Mouse (Mus musculus) adrenal gland, adult 8-10 months (tissue): ENCODE data around the gene Col6a2. TPM values are rescaled to one million over a fixed set of nuclear protein-coding genes. Genes with fewer than 3 reads are reported as not detected.

Experiments used
- DNase-seq: peaks from one replicate; pipeline ENCODE4 v3.0.0; 2022
- total RNA-seq, 4 experiments: library from RNA; stranded (reverse); gene quantifications; 2 replicates each; pipeline ENCODE4 v1.2.4; 2022

Col6a2 gene
- total RNA-seq, 4 experiments from 2014 or later, result 18.2 to 48.1 (median 25.2) TPM

- no peak for DNase-seq
These were observed 12.6 kb upstream of the Col6a2 start for GRCm38 (mm10) chr10:76636026-76636425.

GRCm38 (mm10) chr10:76634584-76634983, 11.2 kb upstream of the Col6a2 start:
- DNase-seq, result no peak

DNA sequence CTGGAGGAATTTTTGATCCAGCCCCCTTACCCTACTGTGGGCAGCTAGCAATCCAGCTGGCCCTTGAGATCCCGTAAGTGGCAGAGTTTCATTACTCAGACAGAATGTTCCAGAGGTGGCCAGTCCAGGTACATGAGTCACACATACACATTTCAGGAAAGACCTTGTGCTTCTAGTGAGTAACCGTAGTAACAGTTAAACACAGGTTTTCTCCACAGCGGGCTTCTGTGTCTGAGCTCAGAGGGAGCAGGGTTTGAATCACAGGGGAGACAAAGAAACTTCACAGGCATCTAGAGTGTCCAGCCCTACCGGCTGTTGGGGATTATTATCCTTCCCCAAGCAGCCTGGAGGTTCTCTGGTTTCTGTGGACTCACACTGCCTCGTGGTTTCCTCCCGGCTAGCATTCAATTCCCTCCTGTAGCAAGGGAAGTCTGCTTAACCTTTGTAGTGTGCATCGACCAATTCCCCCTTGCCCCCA, 10.7 kb upstream of the Col6a2 start:
- no peak for DNase-seq

DNA sequence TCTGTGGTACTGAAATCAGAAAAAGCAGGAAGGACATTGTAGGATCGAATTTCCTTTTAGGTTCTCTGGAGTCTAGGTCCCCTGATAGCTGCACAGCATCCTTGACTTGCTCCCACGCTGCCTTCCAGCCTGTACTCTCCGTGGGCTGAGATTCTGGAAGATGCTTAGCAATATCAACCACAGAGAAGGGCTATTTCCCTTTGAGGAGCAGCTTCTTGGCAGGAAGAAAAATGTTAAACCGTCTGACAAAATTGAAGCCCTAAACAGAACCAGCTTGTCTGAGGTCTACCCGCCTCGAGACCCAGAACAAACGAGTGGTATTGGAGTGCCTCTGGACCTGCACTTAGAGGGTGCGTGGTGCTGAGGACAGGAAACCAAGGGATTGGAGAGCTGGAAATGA, 9.2 kb upstream of the Col6a2 start:
- no peak for DNase-seq

DNA sequence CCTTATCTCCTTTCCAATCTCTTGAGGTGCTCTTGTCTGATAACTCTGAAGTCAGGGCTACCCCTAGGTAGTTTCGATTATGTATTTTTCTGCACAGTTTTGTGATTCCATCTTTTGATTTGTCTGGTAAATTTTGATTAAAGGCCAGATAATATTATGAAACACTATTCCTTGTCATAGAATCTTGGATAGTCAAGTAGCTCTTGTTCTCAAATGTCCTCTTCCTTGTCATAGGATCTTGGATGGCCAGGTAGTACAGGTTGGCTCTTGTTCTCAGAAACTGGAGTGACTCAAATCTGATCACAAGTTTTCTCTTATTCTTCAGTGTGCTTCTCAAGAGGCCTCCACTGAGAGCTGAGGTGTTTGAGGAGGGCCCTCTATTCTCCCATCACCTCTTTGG, 7.2 kb upstream of the Col6a2 start:
- no peak for DNase-seq

DNA sequence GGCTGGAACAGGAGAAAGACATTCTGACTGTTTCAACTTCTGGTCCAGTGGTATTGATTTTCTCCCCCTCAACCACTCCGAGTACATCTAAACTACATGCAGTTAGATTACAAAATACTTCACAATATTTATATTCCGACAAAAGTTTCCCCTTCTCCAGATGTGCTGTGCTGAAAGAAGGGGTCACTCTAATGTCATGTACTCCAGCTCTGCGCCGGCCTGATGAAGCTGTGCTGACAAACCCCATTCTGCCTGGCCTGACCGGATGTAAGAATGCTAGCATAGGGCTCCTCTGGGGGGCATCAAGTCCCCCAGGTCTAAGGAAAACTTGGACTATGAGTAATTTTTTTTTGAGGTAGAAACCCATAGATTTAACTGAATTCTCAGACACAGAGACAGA, 4.3 kb upstream of the Col6a2 start:
- DNase-seq, result no peak

- DNase-seq, result no peak
These were observed 1.5 kb upstream of the Col6a2 start for GRCm38 (mm10) chr10:76624903-76625302.

- DNase-seq, result no peak
These were observed 304 bp upstream of the Col6a2 start for GRCm38 (mm10) chr10:76623734-76624133.

DNA sequence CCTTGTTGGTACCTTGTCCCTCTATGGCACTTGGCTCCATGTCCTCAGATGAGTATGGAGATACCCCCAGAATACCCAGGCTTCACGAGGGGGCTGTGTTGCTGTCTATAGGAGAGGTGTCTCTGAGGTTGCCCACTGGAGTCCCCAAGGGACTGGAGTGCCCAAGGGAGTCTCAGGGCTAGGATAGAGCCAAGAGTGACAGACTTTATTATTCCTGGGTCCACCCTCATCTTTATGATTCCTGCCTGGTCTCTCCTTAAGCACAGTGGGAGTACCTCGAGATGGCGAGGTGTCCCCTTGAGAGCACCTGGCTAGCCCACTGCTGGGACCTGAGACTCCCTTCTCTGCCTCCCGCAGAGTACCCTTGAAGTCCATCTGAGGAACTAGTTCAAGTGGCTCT, 1.0 kb downstream of the Col6a2 start:
- no peak for DNase-seq

GRCm38 (mm10) chr10:76612473-76612872, 11.0 kb downstream of the Col6a2 start:
- no peak for DNase-seq

DNA sequence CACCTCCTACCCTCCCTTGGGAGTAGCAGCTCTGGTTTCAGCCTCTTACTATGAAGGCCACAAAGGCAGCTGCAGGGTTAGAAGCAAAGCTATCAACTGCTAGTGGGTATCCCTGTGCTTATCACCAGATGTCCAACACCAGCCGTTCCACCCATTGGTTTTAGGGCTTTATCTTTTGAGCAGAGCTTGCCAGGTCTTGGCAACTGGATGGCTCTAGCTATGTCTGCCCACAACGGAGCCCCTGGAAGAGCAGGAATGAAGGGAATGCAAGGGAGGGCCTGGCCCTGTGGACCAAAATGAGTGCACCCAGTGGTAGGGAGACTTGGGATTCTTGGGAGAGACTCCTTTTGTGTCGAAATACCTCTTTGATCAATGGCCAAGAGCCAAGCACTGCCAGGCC, 20.7 kb downstream of the Col6a2 start:
- DNase-seq, result no peak

GRCm38 (mm10) chr10:76596338-76596737, 27.1 kb downstream of the Col6a2 start:
- DNase-seq, result no peak

- no peak for DNase-seq
These were observed 33.2 kb downstream of the Col6a2 start for GRCm38 (mm10) chr10:76590197-76590596.

GRCm38 (mm10) chr10:76586190-76586589, 37.2 kb downstream of the Col6a2 start:
- no peak for DNase-seq

DNA sequence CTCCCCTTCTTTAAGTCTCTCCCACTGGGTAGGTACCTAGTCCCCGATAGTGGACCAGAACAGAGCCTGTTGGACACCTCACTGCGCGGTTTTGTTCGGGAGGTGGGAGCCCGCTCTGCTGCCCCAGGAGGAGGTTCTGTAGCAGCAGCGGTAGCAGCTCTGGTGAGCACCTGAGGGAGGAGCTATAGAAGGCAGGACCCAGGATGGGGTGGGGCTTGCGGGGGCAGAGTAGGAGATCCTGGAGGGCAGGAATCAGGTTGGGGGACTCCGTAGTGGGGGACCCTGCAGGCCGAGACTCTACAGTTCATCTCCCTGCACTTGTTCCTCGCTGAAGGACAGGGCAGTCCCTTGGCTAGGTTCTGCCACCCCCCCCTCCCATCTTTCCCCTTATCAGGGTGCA, 39.3 kb downstream of the Col6a2 start:
- DNase-seq, result no peak

- DNase-seq, result no peak
These were observed 46.5 kb downstream of the Col6a2 start for GRCm38 (mm10) chr10:76576920-76577319.

- DNase-seq, result no peak
These were observed 48.1 kb downstream of the Col6a2 start, which contains the start of gene Ftcd for GRCm38 (mm10) chr10:76575374-76575773. Ftcd (plus strand) TSS chr10:76575648.

DNA sequence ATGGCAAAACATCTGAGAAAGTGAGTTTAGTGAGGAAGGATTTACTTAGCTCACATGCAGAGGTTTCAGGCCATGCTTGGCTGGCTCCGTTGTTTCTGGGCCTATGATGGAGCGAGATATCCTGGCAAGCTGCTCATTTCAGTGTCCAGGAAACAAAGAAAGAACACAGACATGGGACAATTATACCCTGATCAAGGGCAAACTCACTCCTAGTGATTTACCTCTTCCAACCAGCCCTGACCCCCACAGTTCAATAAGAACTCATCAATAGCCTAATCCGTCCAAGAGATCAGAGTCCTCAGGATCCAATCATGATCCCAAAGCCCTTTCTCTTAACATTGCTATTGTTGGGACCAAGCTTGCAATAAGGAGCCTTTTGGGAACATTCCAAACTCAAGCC, 51.3 kb downstream of the Col6a2 start:
- no peak for DNase-seq

- no peak for DNase-seq
These were observed 52.4 kb downstream of the Col6a2 start for GRCm38 (mm10) chr10:76571070-76571469.

- no peak for DNase-seq
These were observed 53.3 kb downstream of the Col6a2 start for GRCm38 (mm10) chr10:76569996-76570685.

GRCm38 (mm10) chr10:76561972-76562371, 61.5 kb downstream of the Col6a2 start, which contains the start of gene Spatc1l:
Spatc1l (plus strand) TSS chr10:76562272.
- DNase-seq, result no peak

DNA sequence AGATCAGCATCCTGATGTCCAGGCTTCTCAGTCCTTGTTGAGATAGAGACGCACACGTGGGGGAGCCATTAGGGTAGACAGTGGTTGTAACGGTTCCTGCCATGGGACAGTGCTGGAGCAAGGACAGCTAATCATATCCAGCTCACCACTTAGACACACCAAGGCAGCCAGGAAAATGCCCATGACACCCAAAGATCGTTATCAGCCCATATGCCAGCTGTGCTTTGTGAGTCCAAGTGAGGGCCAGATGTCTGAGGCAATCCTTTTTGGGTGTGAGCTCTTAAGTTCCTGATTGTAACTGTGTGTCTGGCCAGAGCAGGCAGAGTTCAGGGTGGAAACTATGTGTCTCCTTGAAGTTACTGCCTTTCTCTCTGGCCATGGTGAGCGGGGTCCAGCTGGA, 69.4 kb downstream of the Col6a2 start:
- DNase-seq, result no peak

GRCm38 (mm10) chr10:76551556-76551955, 71.9 kb downstream of the Col6a2 start:
- no peak for DNase-seq

DNA sequence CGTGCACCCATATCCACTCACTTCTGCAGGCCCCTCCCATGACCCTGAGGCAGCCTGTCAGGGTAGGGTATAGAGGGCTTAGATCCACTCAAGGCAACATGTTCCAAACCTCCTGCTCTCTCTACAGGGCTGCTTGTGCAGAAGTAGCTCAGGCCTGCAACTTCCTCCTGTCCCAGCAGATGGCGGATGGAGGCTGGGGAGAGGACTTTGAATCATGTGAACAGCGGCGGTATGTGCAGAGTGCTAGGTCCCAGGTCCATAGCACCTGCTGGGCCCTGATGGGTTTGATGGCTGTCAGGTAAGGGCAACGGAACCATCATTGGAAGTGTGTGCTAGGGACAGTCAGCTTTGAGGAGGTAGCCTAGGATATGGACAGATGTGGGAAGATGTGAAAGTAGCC, 73.0 kb downstream of the Col6a2 start:
- no peak for DNase-seq

DNA sequence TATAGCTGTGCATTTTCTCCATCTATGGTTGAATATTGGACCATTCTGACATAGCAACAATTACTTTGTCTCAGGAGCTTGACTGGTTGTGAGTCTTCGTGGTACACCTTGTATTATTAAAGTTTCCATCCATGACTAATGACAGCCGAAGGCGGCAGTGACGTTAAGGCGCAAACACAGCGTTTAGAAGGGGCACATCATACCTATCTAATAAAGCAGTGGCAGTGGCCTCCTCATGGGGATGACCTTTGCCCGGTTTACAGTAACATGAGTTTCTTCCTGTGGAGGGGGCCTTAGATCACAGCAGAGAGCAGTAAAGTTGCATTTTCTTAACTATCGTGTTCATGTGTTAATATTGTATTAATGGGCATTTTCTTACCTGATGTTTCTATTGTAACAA, 75.2 kb downstream of the Col6a2 start:
- no peak for DNase-seq
